Mouse (Mus musculus) heart, embryonic 14.5 days (tissue): ENCODE measurements around the gene Extl1. TPM values are rescaled to one million over a fixed set of nuclear protein-coding genes. Genes with fewer than 3 reads are reported as not detected.
"Not testable (repeated sequence)": the region's sequence is repeated elsewhere in the genome, so short reads cannot be mapped to it uniquely, and the experiment has no call there.

Source experiments
- ATAC-seq: fragments of 200-750 bp; cut with Nextera tagmentation; 2 replicates; pipeline ENCODE4 v1.8.0; 2017; ENCODE audit warnings: low read depth, moderate TSS enrichment; ENCODE audit not compliant: insufficient number of reproducible peaks, insufficient read depth, low FRiP score
- H3K27ac ChIP-seq, 2 experiments: fragments of 200-500 bp in 1 of 2; fragments of 300-500 bp in 1 of 2; sonication (generic) in 1 of 2; replicated peaks in 1 of 2; 2 replicates each; pipeline ENCODE4 v1.5.1; 2012 to 2014; ENCODE audit warnings: low read depth in 2 of 2, low read length in 2 of 2, control low read depth in 1 of 2, mild to moderate bottlenecking in 1 of 2, mixed read lengths in 1 of 2; ENCODE audit not compliant: control insufficient read depth in 1 of 2, insufficient read depth in 1 of 2
- H3K27me3 ChIP-seq: fragments of 300-500 bp; sonication (generic); 2 replicates; pipeline ENCODE4 v1.6.1; 2014; ENCODE audit warnings: mild to moderate bottlenecking, low read length, control low read depth; ENCODE audit not compliant: control insufficient read depth, insufficient read depth
- H3K36me3 ChIP-seq: fragments of 300-500 bp; sonication (generic); 2 replicates; pipeline ENCODE4 v1.6.1; 2014; ENCODE audit warnings: mild to moderate bottlenecking, control low read depth, low read length, mixed read lengths; ENCODE audit not compliant: control insufficient read depth, insufficient read depth
- H3K4me1 ChIP-seq, 2 experiments: fragments of 200-500 bp in 1 of 2; fragments of 300-500 bp in 1 of 2; sonication (generic) in 1 of 2; 2 replicates each; pipeline ENCODE4 v1.6.1; 2012 to 2014; ENCODE audit warnings: low read length in 2 of 2, control low read depth in 1 of 2, mixed read lengths in 1 of 2; ENCODE audit not compliant: control insufficient read depth in 2 of 2, insufficient read depth in 2 of 2
- H3K4me2 ChIP-seq: fragments of 300-500 bp; sonication (generic); 2 replicates; pipeline ENCODE4 v1.6.1; 2014; ENCODE audit warnings: mild to moderate bottlenecking, low read length
- H3K4me3 ChIP-seq, 2 experiments: fragments of 200-500 bp in 1 of 2; fragments of 300-500 bp in 1 of 2; sonication (generic) in 1 of 2; 2 replicates each; pipeline ENCODE4 v1.5.1; 2012 to 2014; ENCODE audit warnings: low read length in 2 of 2, mild to moderate bottlenecking in 2 of 2, control low read depth in 1 of 2, low read depth in 1 of 2, moderate library complexity in 1 of 2; ENCODE audit not compliant: control insufficient read depth in 1 of 2, insufficient read depth in 1 of 2
- H3K9ac ChIP-seq: fragments of 300-500 bp; sonication (generic); 2 replicates; pipeline ENCODE4 v1.6.1; 2014; ENCODE audit warnings: mild to moderate bottlenecking, low read length
- H3K9me3 ChIP-seq: fragments of 300-500 bp; sonication (generic); 2 replicates; pipeline ENCODE4 v1.6.1; 2016; ENCODE audit warnings: low read length, control low read depth; ENCODE audit not compliant: control insufficient read depth
- WGBS: fragments of 180-500 bp; shearing (Covaris S2); extraction: QIAGEN DNeasy Blood & Tissue Kit; methylation state at CpG from one replicate; pipeline ENCODE4 v1.1.7; 2014; 5-methylcytosine and 5-hydroxymethylcytosine counted together
- polyA plus RNA-seq: library from polyadenylated mRNA; unstranded; fragments of >200 nt; fragmentation: Nextera tagmentation; extraction: Ambion mirVana; gene quantifications from 2 replicates; pipeline ENCODE4 v1.2.1, GENCODE M21; 2014

The Extl1 gene
- polyA plus RNA-seq, 1 experiment from 2014 or later: 2.9 TPM

- peaks cover 34% of the 10 kb centered on the region for H3K27me3 ChIP-seq
- no peak overlapping the region for H3K4me2 ChIP-seq
- no peaks in the 10 kb centered on the region for H3K9me3 ChIP-seq
- H3K27ac ChIP-seq: no peak overlapping the region
- H3K4me1 ChIP-seq: peaks cover 7 to 13% of the 10 kb centered on the region in 2 experiments; a peak in 3 of 4 replicates
- no peak for ATAC-seq
- H3K4me3 ChIP-seq: no peak overlapping the region
- WGBS: 23% methylated on average over 11 of the region's 11 CpGs
- no peaks in the 10 kb centered on the region for H3K36me3 ChIP-seq
- H3K9ac ChIP-seq: no peak overlapping the region
Measured at GRCm38 (mm10) chr4:134342213-134342779, 41.4 kb downstream of the Extl1 start.

- H3K27me3 ChIP-seq: peaks cover 34% of the 10 kb centered on the region
- H3K36me3 ChIP-seq: not testable (repeated sequence)
- WGBS: 81% methylated on average over 6 of the region's 6 CpGs
Measured at GRCm38 (mm10) chr4:134341231-134341630, 42.4 kb downstream of the Extl1 start.

GRCm38 (mm10) chr4:134330281-134330680 is 53.4 kb downstream of the Extl1 start:
- 53% methylated on average over 5 of the region's 5 CpGs for WGBS
- Histone ChIP-seq H3K9me3 (no peaks in the 10 kb centered on the region), H3K4me2 (no peak overlapping the region), H3K27ac (peak overlapping the region in 1 of 2 experiments; percentile 19; a peak in 2 of 4 replicates), H3K36me3 (peaks cover 43% of the 10 kb centered on the region), H3K4me3 (no peak overlapping the region), H3K4me1 (peaks cover 4 to 16% of the 10 kb centered on the region in 2 experiments; a peak in 3 of 4 replicates), H3K27me3 (no peaks in the 10 kb centered on the region), H3K9ac (no peak overlapping the region)
- no peak for ATAC-seq

More at GRCm38 (mm10) chr4:134341231-134341630, 42.4 kb downstream of the Extl1 start:
- not testable (repeated sequence) for H3K9me3 ChIP-seq, ATAC-seq, H3K27ac ChIP-seq, H3K4me3 ChIP-seq, H3K4me2 ChIP-seq, H3K9ac ChIP-seq
- H3K4me1 ChIP-seq: peaks cover 7 to 13% of the 10 kb centered on the region in 2 experiments; a peak in 3 of 4 replicates

GRCm38 (mm10) chr4:134328832-134329231 is 54.8 kb downstream of the Extl1 start:
- ATAC-seq: no peak
- peaks cover 4 to 21% of the 10 kb centered on the region in 2 experiments; a peak in 3 of 4 replicates for H3K4me1 ChIP-seq
- no peak overlapping the region for H3K9ac ChIP-seq
- H3K4me3 ChIP-seq: no peak overlapping the region
- 70% methylated on average over 8 of the region's 8 CpGs for WGBS
- H3K27me3 ChIP-seq: no peaks in the 10 kb centered on the region
- H3K27ac ChIP-seq: no peak overlapping the region
- H3K4me2 ChIP-seq: no peak overlapping the region
- H3K36me3 ChIP-seq: peaks cover 58% of the 10 kb centered on the region
- no peaks in the 10 kb centered on the region for H3K9me3 ChIP-seq

GRCm38 (mm10) chr4:134328151-134328550 is 55.5 kb downstream of the Extl1 start:
- Histone ChIP-seq H3K9me3 (no peaks in the 10 kb centered on the region), H3K9ac (no peak overlapping the region), H3K27me3 (no peaks in the 10 kb centered on the region), H3K27ac (no peak overlapping the region), H3K4me1 (peaks cover 4 to 21% of the 10 kb centered on the region in 2 experiments; a peak in 3 of 4 replicates), H3K4me2 (no peak overlapping the region), H3K36me3 (peaks cover 65% of the 10 kb centered on the region), H3K4me3 (no peak overlapping the region)
- ATAC-seq: no peak
- 55% methylated on average over 8 of the region's 8 CpGs for WGBS

- H3K27ac ChIP-seq: no peak overlapping the region
- no peaks in the 10 kb centered on the region for H3K27me3 ChIP-seq
- H3K9ac ChIP-seq: no peak overlapping the region
- H3K4me3 ChIP-seq: no peak overlapping the region
- no peaks in the 10 kb centered on the region for H3K9me3 ChIP-seq
- ATAC-seq: no peak
- peaks cover 4 to 21% of the 10 kb centered on the region in 2 experiments; a peak in 3 of 4 replicates for H3K4me1 ChIP-seq
- no peak overlapping the region for H3K4me2 ChIP-seq
- H3K36me3 ChIP-seq: peaks cover 76% of the 10 kb centered on the region
- 57% methylated on average over 5 of the region's 5 CpGs for WGBS
Measured at GRCm38 (mm10) chr4:134326859-134327530, 56.7 kb downstream of the Extl1 start.

- Histone ChIP-seq H3K36me3 (peaks cover 95% of the 10 kb centered on the region), H3K27me3 (no peaks in the 10 kb centered on the region), H3K4me1 (peaks cover 4 to 21% of the 10 kb centered on the region in 2 experiments; a peak in 3 of 4 replicates), H3K27ac (no peak overlapping the region), H3K9me3 (no peaks in the 10 kb centered on the region), H3K9ac (no peak overlapping the region), H3K4me2 (no peak overlapping the region), H3K4me3 (no peak overlapping the region)
- no peak for ATAC-seq
- 37% methylated on average over 5 of the region's 5 CpGs for WGBS
Measured at GRCm38 (mm10) chr4:134324655-134325054, 59.0 kb downstream of the Extl1 start.
